Mouse (Mus musculus) ES-Bruce4 (cell line): ENCODE measurements around the gene Atp1a2.

ENCODE experiments used
- CTCF ChIP-seq: IDR thresholded peaks from one replicate; pipeline ENCODE4 v1.8.1; 2011; ENCODE audit warnings: low read depth, low read length
- EP300 ChIP-seq: IDR thresholded peaks from 2 replicates; pipeline ENCODE4 v1.6.1; 2011; ENCODE audit warnings: low read depth, low read length; ENCODE audit not compliant: insufficient read depth
- POLR2A ChIP-seq: IDR thresholded peaks from one replicate; pipeline ENCODE4 v1.8.1; 2011; ENCODE audit warnings: low read length; ENCODE audit not compliant: insufficient read depth

DNA sequence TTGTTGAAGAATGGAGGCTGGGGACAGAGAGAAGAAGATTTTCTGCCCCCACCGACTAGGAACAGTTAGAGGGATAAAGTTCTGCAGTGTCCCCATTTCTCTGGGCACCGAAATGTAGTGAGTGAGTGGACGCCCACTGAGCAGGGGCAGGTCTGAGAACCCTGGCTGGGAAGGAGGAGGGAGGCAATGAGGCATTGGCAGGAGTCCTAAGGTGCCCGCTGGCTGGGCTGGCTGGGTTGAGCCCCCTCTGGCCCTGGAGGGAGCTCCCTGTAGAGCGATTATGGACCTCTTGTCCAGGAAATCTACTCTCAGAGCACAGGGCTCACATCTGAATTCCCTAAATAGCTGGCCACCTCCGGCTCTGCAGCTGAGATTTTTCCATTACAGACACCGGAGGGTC is 1.7 kb upstream of the Atp1a2 start:
- TF ChIP-seq POLR2A = no peak
- no peak for TF ChIP-seq EP300
- no peak for TF ChIP-seq CTCF
